Mouse (Mus musculus) erythroblast, embryonic 14.5 days (primary cell): Measurements from ENCODE around the gene Grm7. TPM values are rescaled to one million over a fixed set of nuclear protein-coding genes. Genes with fewer than 3 reads are reported as not detected.

ENCODE experiments used
- H3K27me3 ChIP-seq: 2 replicates; pipeline ENCODE4 v1.6.1; 2012; ENCODE audit warnings: inconsistent platforms; ENCODE audit not compliant: control insufficient read depth
- H3K36me3 ChIP-seq: 2 replicates; pipeline ENCODE4 v1.6.1; 2012; ENCODE audit warnings: mild to moderate bottlenecking, inconsistent platforms; ENCODE audit not compliant: control insufficient read depth
- H3K4me1 ChIP-seq: 2 replicates; pipeline ENCODE4 v1.6.1; 2012; ENCODE audit warnings: inconsistent platforms; ENCODE audit not compliant: control insufficient read depth
- H3K4me3 ChIP-seq: replicated peaks from 2 replicates; pipeline ENCODE3; 2012; ENCODE audit warnings: moderate library complexity, mild to moderate bottlenecking, inconsistent platforms
- H3K9me3 ChIP-seq: 2 replicates; pipeline ENCODE4 v1.6.1; 2012; ENCODE audit warnings: low read length, inconsistent platforms, mixed read lengths; ENCODE audit not compliant: control insufficient read depth
- GATA1 ChIP-seq: IDR thresholded peaks from 2 replicates; pipeline ENCODE4 v1.6.1; 2012; ENCODE audit warnings: low read length, inconsistent platforms, mixed read lengths
- TAL1 ChIP-seq: IDR thresholded peaks from 3 replicates; pipeline ENCODE4 v1.6.1; 2012; ENCODE audit warnings: low read length, inconsistent platforms, mixed read lengths
- polyA plus RNA-seq: library from polyadenylated mRNA; stranded (reverse); fragments of >175 nt; gene quantifications from 2 replicates; pipeline ENCODE4 v1.2.3, GENCODE M21; 2012

The Grm7 gene
- polyA plus RNA-seq, 1 experiment: 0.01 TPM

DNA sequence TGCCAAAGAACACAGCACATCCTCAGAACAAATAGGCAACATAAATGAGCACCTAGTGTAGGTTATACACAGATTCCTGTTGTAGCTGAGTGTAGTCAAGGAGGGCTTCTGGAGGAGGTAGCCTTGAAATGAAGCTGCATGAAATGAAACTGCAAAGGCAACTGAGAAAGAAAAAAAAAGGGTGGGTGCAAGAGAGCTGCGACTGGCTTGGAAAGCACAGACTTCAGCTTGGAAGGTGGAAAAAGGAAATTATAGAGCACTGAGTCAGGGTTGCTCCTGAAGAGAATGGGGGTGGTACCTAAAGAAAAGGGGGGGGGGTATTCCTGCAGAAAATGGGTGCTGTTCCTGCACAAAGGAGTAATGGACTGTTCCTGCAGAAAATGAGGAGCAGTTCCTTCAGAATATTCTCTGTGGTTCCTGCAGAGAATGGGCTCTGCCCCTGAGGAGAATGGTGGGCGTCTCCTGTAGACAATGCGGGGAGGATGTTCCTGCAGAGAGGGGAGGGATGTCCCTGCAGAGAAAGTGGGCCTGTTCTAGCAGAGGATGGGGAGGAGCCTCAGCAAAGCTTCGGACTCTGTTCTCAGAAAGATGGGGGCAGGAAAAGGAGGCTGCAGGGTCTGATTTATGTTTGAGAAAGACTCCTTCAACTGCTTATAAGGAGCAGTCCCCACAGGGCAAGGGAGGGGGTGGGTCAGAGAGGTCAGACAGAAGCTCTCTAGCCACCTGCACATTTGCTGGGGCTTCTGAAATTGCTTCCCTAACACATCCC is 726.4 kb downstream of the Grm7 start:
- H3K4me3 ChIP-seq: no peak overlapping the region
- H3K9me3 ChIP-seq: peaks cover 4% of the 10 kb centered on the region; the same call in 1 of the 2 replicates
- no peaks in the 10 kb centered on the region for H3K4me1 ChIP-seq
- no peak for TF ChIP-seq TAL1
- TF ChIP-seq GATA1: no peak
- no peaks in the 10 kb centered on the region for H3K36me3 ChIP-seq
- H3K27me3 ChIP-seq: no peaks in the 10 kb centered on the region

DNA sequence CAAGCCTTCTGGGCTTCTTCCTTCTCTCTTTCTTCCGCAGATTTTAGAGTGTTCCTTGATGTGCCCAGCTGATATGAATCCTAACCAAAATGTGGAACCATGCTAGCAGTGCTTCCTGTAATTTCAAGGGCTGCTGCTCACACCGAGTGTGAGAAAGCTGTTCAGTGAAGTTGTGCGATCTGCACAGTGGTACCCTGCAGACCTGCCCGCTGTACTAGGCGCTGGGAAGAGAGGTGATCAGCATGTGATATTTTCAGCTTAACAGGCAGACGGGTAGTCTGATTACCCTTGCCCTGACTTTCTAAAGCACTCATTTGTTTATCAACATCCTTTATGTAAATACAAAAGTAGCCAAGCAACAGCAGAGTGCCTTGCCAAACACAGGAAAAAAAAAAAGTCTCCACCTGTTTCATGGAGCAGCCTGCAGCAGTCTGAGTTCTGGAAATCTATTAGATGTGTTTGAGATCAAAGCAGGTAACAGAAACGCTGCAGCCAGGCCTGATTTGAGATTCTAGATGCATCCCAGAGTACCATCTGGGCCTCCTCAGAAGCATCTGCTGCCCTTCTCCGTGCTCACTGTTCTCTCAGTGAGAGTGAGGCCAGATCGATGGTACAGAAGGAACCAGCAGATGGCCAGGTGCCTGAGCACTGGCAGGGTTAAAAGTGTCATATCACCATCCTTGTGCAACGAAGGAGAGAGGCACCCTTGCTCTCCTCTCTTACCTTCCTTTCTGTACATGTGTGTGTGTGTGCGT is 727.4 kb downstream of the Grm7 start:
- Histone ChIP-seq H3K9me3 (peaks cover 4% of the 10 kb centered on the region; the same call in 1 of the 2 replicates), H3K4me1 (no peaks in the 10 kb centered on the region), H3K27me3 (no peaks in the 10 kb centered on the region), H3K4me3 (no peak overlapping the region), H3K36me3 (no peaks in the 10 kb centered on the region)
- TF ChIP-seq TAL1 (no peak), GATA1 (no peak)

DNA sequence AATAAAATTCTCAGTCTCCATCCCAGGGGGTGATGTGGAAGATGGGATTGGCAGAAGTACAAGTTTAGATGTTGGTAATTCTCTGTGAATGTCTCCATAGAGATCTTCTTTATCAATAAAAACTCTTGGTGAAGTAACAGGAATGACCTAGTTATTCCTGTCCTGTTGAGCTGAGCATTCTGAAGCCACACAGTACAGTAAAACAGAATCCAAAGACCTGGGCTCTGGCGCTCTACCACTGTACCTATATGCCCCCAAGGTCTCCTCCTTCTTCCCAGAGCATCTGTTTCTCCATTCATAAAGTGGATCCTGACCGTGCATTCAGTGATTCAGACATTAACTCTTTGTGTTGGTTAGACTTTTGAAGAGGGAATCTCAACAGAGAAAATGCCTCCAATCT is 735.3 kb downstream of the Grm7 start:
- Histone ChIP-seq H3K4me3 (no peak overlapping the region), H3K4me1 (no peaks in the 10 kb centered on the region), H3K36me3 (no peaks in the 10 kb centered on the region), H3K27me3 (no peaks in the 10 kb centered on the region), H3K9me3 (peaks cover 3% of the 10 kb centered on the region; the same call in 1 of the 2 replicates)
- TF ChIP-seq TAL1 (no peak), GATA1 (no peak)

DNA sequence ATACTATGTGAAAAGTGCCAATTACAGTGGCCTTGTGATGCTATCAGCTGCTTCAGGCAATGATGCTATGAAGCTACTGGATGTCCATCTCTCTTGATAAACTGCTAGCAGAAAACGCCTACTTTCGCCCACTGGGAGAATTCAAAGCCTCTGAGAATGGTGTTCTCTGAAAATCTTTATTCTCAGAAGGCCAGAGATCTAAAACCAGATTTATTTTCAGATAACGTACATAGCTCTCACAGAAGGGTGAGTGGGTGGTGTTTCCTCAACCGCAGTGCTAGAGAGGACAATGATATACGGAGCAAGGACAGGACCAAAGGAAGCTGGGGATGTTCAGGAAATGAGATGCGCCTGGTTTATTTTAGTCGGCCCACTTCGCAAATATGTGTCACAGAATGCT is 763.4 kb downstream of the Grm7 start:
- no peaks in the 10 kb centered on the region for H3K36me3 ChIP-seq
- peaks cover 22% of the 10 kb centered on the region for H3K9me3 ChIP-seq
- TF ChIP-seq GATA1 (no peak), TAL1 (no peak)

DNA sequence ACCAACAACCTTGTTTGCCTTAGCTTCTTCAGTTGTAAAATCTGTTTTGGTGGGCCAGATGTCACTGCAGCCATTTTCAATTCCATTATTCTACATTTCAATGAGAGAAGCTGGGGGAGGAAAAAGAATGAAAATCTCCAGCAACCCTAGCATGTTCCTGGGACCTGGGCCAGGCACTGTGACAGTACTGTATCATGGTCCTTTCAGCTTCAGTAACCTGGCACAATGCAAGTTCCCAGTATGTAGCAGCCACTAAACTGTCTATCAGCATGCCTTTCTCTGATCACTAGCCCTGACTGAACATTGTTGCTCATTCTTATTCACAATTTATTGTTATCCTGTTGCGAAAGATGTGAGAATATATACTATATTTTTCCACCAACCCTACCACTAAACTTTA is 779.4 kb downstream of the Grm7 start:
- Histone ChIP-seq H3K27me3 (no peaks in the 10 kb centered on the region), H3K4me3 (no peak overlapping the region), H3K9me3 (no peaks in the 10 kb centered on the region), H3K4me1 (no peaks in the 10 kb centered on the region), H3K36me3 (no peaks in the 10 kb centered on the region)
- no peak for TF ChIP-seq GATA1
- no peak for TF ChIP-seq TAL1

More for the DNA sequence above, 763.4 kb downstream of the Grm7 start:
- H3K27me3 ChIP-seq: no peaks in the 10 kb centered on the region
- no peak overlapping the region for H3K4me3 ChIP-seq
- no peaks in the 10 kb centered on the region for H3K4me1 ChIP-seq

DNA sequence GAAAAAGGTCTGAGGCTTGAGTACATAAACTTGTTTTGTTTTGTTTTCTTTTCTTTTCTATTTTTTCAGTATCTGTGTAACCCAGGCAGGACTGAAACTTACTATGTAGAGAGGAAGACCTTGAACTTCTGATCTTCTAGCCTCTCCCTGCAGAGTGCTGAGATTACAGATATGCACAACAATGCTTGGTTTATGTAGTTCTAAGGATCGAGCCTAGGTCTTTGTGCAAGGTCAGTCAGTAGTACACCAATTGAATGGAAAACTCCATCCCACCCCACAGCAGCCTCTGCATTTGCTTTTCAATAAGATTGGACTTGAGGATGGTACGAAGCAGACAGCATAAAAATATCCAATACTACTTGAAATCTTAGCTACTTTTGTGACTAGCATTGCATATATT is 800.8 kb downstream of the Grm7 start:
- Histone ChIP-seq H3K9me3 (peaks cover 4% of the 10 kb centered on the region), H3K27me3 (no peaks in the 10 kb centered on the region), H3K36me3 (no peaks in the 10 kb centered on the region), H3K4me3 (no peak overlapping the region), H3K4me1 (no peaks in the 10 kb centered on the region)
- TF ChIP-seq GATA1 (no peak), TAL1 (no peak)

DNA sequence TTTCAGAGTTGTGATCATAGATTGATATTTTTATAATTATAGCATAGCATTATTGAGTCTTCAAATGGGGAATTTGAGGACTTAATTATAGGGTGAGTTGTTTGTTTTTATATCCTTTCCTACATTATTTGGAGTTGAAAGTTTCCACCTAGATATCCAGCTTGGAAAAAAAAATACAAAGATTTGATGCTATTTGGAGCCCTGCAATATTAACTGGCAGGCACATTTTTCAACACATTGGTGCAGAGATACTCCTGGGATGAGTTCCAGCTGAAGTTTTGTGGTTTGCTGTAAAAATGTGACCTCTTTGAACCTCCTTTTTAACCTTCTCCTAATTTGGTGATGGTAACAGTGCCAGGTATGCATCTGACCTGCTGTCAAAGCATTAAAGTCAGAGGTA is 802.5 kb downstream of the Grm7 start:
- TF ChIP-seq TAL1 (no peak), GATA1 (no peak)
- no peaks in the 10 kb centered on the region for H3K4me1 ChIP-seq

DNA sequence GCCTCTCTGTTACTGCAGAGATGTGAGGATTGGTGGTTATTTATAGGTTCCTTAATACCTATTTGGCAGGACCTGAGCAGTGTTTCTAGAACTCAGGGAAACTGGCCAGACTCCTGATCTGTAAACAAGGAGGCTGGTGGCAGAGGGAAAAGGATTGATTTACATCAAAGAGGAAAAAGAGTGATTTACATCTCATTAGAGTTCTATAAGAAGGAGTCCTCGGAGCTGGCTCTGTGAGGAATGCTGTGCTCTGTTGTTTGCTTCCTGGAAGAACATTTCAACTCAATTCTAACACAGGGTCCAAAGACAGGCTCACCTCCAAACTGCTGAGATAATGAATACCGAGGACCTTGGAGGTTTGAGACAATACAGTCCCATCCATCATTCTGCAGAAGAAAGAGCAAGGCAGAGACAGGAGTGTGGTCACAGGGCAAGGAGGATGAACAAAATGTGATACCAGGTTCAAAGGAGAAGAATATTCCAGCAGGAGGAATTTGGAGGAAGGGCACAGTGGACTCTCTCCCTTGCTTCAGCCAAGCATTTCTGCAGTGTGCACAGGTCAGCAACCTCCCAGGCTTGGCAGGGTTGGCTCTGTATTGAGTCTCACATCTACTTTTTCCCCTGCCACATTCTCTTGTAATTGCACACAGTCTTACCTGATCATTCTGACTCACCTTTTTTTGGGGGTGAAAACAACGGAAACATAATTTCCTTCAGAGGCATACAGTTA is 803.8 kb downstream of the Grm7 start:
- no peaks in the 10 kb centered on the region for H3K27me3 ChIP-seq
- no peaks in the 10 kb centered on the region for H3K36me3 ChIP-seq
- no peaks in the 10 kb centered on the region for H3K4me1 ChIP-seq
- H3K4me3 ChIP-seq: no peak overlapping the region
- peaks cover 4% of the 10 kb centered on the region for H3K9me3 ChIP-seq
- TF ChIP-seq GATA1: no peak
- TF ChIP-seq TAL1: no peak

More for the DNA sequence above, 802.5 kb downstream of the Grm7 start:
- no peaks in the 10 kb centered on the region for H3K27me3 ChIP-seq
- peaks cover 4% of the 10 kb centered on the region for H3K9me3 ChIP-seq
- H3K4me3 ChIP-seq: no peak overlapping the region
- H3K36me3 ChIP-seq: no peaks in the 10 kb centered on the region

DNA sequence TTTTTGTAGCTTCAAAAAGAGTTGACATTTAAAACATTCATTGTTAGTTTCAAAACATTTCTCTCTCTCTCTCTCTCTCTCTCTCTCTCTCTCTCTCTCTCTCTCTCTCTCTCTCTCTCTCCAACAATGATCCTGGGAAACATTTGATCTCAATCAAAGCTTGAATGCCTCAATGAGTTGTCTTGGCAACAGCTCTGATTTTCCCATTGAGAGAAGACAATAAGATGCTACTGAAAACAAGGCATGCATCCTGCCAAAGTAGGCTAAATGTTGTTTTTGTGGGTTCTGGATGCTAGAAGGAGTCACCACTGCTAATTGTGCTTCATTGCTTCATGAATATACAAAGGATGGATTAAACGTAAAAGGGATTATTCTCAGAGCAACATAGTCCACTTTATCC is 836.5 kb downstream of the Grm7 start:
- TF ChIP-seq TAL1 (no peak), GATA1 (no peak)
- H3K4me3 ChIP-seq: no peak overlapping the region
- H3K36me3 ChIP-seq: no peaks in the 10 kb centered on the region
- peaks cover 2% of the 10 kb centered on the region; the same call in 1 of the 2 replicates for H3K9me3 ChIP-seq
- H3K4me1 ChIP-seq: no peaks in the 10 kb centered on the region
- H3K27me3 ChIP-seq: no peaks in the 10 kb centered on the region
